Mouse (Mus musculus) adrenal gland, postnatal 25 days (tissue): Measurements from ENCODE around the gene Krt79. TPM values are rescaled to one million over a fixed set of nuclear protein-coding genes. Genes with fewer than 3 reads are reported as not detected.

Experiments used
- DNase-seq: peaks from one replicate; pipeline ENCODE4 v3.0.0; 2021; ENCODE audit warnings: mixed read lengths
- long read RNA-seq: library from polyadenylated mRNA; stranded (forward); transcript quantifications from one replicate; pipeline ENCODE4 v2.0.0, GENCODE M21; 2021
- total RNA-seq: library from RNA; stranded (reverse); gene quantifications from 2 replicates; pipeline ENCODE4 v1.2.3, GENCODE M21; 2021

Gene Krt79
- total RNA-seq, result 0.57 and 0.76 TPM in 2 replicates
- long read RNA-seq, partial matches to known transcripts, result 6 of 6 reads
- long read RNA-seq, other reads (novel, unspliced or antisense), result 0 of 6 reads

DNA sequence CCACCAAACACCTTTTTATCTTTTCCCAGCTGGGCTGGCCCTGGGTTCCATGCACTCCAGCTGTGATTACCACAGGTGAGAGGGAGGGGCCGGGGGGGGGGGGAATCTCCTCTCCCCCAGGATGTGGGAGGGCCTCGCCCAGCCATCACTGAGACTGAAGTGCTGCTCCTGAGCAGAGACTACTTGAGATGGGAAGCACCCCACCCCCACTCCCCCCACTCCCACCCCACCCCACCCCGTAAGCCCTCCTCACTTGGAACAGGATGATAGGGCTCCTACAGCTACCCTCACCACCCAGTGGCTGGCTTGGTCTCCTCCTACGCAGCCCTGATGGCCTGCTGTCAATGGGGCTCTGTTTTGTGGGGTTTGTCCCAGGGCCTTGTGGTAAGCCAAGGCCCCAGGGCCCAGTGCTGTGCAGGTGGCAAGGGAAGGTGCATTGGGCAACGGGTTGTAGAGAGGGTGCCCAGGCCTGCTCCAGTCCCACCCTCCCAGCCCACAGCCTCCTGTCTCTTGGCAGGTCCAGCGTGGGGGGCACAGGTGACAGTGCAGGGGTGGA, at the start of gene Krt79:
Gene Krt79 (minus strand): TSS at position 51 of the 556 bp plus-strand sequence.
- DNase-seq, result no peak

DNA sequence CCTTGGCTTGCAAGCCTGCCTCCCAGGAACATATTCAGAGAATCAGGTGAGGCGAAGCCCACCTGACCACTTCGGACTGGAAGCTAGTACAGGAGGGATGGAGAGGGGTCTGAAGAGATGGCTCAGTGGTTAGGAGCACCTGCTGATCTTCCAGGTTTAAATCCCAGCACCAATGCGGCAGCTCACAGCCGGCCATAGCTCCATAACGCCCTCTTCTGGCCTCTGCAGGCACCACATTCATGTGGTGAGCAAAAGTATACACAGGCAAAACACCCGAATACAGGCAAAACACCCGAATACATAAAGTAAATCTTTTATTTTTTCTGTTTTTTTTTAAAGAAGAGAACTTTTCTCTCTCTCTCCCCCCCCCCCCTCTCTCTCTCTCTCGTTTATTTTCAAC, 48.6 kb upstream of the Krt79 start:
- no peak for DNase-seq

DNA sequence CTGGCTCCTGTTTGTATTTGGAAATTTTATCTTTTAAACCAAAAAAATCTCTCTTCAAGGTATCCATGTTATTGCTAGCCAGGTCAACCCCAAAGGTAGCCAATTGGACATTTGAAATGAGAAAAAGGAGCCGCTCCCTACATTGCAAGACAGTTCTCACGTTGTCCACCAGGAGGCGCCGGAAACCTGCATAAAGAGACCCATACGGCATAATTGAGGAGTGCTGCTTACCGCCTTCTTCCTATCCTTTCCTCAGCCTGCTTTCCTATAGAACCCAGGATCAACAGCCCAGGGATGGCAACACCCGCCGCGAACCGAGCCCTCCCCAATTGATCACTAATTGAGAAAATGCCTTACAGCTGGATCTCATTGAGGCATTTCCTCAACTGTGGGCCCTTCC, 48.0 kb upstream of the Krt79 start:
- DNase-seq, result peak; percentile 80

DNA sequence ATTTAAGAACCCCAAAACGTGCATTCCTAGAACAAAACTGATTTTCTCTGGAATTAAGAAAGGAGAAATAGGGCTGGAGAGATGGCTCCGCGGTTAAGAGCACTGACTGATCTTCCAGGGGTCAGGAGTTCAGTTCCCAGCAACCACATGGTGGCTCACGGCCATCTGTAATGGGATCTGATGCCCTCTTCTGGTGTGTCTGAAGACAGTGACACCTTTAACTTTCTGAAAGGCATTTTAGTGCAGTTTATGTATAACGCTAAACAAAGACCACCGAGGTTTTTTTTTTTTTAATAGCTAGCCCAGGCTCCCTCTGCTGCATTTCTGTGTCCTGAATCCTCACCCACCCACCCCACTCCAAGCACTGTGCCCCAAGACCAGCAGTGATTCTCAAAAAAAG, 44.6 kb upstream of the Krt79 start:
- DNase-seq, result no peak

DNA sequence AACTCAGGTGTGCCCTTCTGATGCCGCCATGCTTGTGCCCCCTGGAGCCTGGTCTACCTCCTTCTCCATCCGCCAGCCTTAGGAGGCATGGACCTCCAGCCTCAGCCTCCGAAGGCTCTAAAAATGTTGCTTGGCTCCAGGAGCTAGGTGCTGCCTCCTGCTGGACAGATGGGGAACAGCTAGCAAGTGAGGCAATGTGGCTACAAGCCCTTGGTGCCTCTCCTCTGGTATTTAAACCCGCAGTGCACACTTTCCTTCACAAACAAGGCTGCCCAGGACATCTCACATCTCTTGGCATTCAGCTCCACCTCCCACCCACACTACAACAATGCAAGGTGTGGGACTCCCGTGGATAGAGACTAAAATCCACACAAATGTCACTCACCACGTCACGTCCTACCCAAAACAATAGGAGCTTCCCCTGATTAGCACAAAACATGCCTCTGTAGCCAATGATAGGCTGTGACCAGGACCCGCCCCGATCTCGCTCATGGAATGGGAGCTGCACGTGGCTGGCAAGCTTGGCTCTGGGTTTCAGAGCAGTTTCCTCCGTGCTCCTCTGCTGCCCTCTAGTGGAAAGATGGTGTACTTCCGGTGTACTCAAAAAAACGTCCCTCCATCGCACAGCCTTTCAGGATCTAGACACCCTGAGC, 44.0 kb upstream of the Krt79 start:
- DNase-seq, result peak; percentile 84

DNA sequence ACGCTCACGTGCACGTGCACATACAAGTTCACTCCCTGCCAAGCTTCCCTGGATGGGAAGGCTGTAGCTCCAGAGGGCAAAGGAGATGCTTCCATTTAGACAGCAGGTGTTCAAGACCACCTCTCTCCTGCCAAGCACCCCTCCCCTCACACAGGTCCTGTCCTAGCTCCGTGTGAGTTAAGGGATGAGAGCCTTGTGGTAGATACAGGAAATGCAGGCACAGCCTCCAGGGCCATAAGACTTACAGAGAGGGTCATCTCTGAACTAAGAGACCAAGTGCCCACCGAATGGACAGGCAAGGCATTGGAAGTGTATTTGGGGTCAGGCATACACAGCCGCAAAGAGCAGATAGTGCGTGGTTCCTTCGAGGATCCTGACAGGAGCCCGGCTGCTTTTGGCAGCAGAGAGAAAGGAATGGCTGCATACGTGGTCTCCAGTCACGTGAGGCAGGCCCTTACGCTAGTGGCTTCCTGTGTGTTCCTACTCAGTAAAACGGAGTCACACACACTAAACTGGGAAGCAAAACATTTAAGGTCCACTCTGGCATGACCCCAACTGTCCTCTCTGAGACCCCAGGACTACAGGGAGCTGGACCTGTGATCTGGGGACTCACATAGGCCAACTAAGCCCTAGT, 43.3 kb upstream of the Krt79 start:
- DNase-seq, result no peak

DNA sequence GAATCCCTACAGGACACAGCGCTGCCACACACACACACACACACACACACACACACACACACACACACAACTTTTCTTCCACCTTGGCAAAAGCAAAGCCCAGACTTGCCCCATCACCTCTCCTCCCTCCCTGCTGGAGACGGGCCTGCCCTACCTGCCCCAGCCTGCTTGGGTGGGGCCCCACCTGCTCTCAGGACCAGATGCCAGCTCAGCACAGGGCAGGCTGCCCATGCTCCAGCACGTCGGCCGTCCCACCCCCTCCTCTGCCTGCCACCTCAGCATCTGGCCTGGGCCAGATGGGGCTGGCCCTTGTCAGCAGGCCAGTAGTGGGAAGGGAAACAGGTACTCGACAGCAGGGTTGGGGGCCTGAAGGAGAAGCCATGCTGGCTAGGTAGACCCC, 40.7 kb upstream of the Krt79 start:
- DNase-seq, result no peak

DNA sequence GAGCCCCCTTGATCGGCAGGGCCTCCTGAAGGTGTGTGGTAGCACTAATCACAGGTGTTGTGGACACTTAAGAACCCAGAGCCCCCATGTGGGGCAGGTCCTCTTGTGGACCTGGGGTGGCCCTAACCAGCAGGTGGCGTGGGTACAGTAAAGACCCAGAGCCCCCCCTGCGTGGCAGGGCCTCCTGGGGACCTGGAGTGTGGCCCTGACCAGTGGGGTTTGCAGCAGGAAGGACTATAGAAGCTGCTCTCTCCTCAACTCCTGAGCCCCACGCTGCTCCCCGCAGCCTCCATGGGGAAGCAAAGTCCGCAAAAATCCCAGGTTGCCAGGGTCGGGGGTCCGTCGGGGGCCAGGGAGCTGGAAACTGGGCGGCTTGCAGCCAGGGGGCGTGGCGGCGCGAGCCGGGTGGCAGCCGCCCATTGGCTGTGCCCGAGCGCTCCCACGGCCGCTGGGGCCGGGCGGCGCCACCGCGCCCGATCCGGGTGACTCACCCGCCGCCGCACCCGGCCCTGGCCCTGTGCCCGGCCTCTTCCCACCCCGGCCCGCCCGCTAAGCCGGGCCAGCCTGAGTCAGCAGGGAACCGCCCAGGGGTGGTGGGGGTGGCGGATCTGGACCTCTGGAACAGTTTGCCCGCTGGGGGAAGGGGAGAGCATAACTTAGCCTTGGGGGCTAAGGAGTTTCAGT, 37.1 kb upstream of the Krt79 start:
- DNase-seq, result peak; percentile 97

DNA sequence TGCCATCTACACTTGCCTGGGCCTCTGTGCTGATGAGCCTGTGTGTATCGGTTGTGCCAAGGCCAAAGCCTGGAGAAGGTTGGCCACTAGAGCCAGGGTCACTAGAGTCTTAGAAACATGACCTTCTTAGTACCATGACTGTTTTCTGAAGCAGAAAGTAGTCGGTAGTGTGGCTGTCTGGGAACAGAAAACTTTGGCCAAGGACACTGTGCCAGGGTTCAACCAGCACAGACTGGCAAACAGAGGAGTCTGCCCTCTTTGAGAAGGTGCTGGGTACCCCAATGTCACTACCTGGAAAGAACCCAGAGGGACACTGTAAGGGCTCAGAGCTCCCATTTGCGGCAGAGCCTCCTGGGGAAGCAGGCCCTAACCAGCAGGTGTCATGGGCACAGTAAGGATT, 36.5 kb upstream of the Krt79 start:
- no peak for DNase-seq

DNA sequence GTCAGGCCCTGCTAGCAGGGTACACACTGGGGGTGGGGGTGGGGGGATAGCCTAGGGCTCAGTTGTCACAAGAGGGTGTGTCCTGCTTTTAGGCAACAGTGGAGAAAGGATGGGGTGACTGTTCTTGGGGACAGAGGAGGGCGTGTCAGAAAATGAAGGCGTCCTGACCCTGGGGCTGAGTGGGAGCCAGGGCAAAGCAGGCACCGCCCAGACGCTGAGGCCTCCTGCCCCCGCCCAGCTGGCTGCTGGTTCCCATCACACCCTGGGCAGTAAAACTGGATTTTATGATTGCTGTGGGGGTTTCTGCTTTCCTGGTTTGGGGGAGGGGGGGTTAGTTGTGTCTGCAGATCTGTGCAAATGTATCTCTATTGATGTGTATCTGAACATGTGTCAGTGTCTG, 35.9 kb upstream of the Krt79 start:
- peak; percentile 28 for DNase-seq

DNA sequence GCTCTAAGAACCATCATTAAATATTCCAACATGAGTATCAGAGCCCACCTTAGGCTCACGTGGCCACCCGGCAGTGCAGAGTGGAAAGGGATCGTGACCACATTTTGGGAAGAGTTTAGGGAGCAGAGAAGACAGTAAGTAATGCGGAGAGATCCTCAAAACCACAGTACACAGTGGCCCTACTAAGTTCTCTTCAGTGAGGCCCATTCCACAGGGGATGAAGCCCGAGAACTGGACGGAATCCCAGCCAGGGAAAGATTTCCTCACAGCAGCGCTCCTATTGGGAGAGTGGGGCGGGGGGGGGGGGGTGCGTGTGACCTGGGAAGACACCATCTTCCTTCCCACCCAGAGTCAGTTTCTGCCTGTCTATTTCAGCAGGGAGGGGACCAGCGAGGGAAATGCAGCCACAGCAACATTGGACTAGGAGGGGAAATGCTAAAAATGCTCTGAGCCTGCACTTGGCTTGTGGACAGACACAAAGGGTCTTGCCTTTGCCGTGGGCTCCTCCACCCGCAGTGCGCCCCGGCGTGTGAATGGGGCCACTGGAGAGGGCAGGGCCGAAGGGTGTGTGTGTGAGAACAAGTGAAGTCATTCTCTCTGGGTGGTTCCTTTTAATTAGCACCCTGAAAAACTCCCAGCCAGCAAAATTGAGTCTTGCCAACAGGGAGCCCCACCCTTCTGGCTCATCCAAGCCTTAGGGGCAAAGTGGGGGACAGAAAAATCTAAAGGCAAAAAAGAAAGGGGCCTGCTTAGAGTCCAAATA, 34.1 kb upstream of the Krt79 start:
- no peak for DNase-seq

DNA sequence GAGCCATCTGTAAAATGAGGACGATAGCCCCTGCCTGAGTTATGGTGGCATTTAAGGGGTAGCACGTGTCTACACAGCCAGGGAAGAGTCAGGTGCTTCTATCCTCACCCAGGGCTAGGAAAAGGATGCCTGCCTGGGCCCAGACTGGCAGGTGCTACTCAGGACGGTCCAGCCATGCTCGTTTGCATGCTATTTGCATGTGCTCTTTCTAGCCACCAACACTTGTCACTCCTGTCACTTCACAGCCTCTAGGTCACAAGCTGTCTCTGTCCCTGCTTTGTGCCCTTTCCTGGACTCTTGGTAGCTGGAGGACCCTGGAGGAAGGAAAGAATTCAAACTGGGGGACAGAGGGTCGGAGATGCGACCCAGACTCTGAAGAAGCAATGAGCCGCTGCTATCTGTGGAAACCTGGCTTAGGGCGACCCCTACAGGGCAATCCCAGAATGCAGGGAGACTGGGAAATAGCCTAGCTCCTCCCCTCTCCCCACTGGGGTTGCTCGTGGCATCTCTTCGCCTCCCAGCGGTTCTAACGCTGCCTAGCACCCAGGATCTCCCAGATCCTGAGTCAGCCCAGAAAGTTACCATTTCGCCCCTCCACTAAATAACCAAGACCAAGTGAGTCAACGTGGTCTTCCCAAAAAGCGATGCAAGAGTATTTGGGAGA, 33.4 kb upstream of the Krt79 start:
- peak; percentile 94 for DNase-seq

DNA sequence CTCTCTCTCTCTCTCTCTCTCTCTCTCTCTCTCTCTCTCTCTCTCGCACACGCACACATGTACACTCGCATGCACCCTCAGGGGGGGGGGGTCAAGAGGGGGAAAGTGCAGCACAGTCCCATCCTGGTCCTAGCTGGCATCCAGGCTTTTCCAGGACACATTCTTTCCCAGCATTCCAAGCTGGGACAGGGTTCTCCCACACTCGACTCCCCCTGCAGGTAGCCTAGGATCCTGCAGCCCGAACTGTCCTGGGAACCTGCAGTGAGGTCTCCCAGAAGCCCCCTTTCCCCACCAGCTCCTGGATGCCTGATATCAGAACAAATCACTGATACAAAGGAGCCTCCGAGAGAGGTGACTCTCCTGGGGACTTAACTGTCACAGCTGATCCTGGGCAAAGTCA, 30.4 kb upstream of the Krt79 start:
- peak; percentile 58 for DNase-seq

DNA sequence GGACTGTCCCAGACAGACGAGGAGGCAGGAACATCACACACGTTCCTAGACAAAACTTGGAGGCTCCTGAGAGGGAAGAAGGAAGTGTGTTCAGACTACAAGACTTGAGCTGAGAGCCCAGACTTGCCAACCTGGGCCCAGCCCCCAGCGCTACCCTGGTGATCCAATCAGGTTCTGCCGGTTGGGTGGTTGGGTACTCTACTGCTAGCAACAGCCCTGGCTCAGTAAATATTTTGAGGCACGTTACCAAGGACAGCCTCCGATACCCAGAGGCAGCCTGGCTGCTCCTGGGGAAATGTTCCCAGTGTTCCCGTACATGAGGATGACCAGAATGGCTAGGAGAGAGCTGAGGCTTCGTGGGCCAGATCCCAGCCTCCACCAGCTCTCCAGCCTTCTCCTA, 26.7 kb upstream of the Krt79 start:
- no peak for DNase-seq

DNA sequence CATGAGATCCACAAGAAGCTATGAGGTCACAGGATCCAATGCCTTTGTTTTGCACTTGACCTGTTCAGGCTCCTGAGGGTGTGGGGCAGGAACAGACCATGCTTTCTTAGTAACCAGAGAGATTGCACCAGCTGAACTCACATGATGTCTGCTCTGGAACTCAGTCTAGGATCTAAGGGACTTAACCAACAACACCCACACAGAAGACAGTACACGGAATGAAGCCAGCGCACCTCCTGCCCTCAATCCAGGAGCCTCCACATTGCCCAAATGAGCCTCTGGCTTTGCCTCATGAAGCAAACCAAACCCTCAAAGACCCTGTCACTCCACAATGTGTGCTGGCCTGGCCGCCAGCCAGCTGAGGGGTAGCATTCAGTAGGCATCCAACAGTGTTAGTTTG, 18.8 kb upstream of the Krt79 start:
- DNase-seq, result no peak

DNA sequence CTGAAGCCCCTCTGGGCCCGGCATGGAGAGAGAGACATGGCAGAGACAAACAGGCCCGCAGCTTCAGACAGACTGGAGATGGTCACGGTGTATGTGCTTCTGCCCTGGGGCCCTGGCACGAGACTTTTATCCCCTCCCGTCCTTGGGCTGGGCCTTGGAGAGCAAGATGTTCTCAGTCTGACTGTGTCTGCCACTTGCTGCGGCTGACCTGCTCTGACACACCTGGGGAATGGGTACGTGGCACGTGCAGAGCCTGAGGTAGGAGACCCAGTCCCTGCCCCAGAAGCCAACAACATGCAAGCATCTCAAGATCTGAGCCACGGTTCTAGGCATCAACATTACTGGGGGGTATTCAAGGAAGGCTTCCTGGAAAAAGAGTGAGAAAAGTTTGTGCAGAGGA, 14.1 kb upstream of the Krt79 start, which contains the start of gene Krt78:
Gene Krt78 (minus strand): TSS at position 101 of the 400 bp plus-strand sequence.
- DNase-seq, result no peak

DNA sequence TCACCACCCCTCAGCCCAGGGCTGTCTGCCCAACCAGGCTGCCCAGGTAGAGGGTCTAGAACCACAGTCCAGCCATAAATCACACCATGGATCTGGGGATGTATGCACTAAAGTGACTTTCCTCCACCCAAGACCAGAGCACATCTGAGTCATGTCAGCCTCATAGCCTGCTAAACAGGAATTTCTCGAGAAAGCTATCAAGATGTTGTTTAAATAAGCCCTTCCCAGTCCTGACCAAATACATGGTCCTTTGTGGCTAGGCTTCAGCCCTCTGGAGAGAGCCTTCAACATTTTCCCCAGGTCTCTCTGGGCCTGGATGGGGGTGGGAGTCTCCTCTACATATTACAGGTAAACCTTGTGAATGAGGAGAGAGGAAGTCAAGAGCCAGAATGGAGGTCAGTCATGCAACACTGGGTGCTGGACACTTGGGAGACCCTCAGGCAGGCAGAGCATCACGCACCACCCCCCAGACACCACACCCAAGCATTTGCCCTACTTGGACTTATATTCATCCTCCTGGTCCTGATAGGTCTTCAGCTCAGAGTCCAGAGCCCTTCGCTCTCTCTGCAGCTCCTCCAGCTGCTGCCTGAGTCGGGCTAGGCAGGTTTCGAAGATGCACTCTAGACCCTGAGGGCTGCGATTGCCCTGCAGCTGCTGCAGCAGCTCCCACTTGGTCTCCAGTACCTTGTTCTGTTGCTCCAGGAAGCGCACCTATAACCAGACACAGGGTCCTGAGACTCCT, 12.8 kb upstream of the Krt79 start:
- DNase-seq, result no peak

DNA sequence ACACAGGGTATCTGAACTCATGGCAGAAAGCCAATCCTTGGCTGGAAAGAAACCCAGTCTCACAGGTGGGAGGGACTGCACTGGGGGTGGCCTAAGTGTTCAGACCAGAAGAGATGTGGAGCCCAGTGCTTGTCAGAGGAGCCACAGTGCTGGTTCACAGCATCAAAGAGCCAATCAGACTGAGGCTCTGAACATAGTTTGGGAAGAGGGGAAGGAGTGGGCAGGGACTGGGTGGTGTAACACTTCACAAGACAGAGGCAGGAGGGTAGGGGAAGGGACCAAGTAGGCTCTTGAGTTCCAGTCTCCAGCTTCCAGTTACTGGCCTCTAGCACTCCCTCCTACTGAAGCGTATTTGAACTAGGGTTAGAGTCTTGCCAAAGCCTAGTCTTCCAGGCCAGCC, 5.3 kb upstream of the Krt79 start:
- no peak for DNase-seq

DNA sequence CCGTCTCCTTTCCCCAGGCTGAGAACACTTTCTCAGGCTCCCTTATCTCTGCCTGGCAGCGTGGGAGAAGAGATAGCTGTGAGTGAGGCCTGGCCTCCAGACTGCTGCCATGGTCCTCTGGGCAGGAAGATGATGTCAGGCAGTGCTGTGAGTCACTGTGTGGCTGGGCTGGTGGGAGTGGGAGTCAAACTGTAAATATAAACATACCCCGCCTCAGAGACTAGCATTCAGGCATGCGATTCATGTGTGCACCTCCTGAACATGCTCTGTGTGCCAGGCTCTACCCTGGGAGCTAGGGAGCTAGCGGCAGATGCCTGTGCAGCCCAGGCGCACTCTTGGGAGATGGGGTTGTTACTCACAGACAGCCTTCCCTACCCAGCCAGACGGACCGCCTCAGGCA, 1.8 kb upstream of the Krt79 start:
- no peak for DNase-seq

DNA sequence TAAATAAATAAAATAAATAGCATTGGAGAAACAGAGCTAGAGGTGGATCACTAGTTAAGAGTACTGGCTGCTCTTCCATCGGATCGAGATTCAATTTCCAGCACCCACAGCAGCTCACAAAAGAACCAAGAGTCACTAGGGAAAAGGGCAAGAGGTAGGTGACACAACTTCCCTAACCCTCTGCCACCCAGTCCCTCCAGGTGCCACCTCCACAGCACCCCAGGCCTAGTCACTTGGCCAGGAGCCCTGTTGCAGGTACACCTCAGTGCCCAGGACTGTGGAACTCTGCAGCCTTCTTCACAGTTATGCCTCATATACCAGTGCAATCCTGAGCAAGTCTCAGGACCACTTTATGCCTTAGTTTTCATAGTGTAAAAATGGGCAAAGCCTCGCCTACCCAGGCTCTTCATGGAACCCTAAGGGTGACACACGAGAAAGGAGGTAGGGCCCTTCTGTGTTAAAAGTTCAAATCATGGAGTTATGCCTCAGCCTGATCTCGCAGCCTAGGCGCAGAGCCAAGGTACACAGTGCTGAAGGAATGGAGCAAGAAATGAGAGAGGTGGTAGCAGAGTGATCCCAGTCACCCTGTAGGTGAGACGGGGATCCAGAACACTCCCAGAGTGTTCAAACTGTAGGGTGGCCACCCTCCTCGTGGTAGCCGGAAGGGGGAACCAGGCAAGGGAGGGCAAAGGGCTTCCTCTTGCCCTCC, 1.4 kb downstream of the Krt79 start:
- peak; percentile 15 for DNase-seq
